Mouse (Mus musculus): ENCODE data around the gene Pikfyve.
A peak's percentile ranks its signal among the peaks of the same experiment; 100 is the strongest.

Gene Pikfyve

DNA sequence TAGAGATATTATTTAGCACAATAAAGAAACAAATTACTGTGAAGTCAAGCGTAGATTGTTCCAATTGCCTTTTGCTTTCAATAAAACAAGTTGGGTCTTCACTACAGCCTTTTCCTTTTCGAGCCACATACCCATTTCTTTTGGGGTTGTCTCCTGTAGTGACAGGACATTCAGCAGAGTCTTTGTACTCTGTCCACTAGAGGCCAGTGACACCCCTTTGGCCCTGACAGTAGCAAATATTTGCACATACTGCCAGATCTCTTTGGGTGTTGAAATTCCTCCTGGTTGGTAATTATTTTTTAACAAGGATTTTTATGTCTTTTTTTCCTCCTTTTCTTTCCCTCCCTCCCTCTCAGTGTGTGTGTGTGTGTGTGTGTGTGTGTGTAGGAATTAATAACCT, 126.4 kb downstream of the Pikfyve start:
- DNase-seq (ENCODE audit: low read depth, low spot score), result peak; percentile 65

DNA sequence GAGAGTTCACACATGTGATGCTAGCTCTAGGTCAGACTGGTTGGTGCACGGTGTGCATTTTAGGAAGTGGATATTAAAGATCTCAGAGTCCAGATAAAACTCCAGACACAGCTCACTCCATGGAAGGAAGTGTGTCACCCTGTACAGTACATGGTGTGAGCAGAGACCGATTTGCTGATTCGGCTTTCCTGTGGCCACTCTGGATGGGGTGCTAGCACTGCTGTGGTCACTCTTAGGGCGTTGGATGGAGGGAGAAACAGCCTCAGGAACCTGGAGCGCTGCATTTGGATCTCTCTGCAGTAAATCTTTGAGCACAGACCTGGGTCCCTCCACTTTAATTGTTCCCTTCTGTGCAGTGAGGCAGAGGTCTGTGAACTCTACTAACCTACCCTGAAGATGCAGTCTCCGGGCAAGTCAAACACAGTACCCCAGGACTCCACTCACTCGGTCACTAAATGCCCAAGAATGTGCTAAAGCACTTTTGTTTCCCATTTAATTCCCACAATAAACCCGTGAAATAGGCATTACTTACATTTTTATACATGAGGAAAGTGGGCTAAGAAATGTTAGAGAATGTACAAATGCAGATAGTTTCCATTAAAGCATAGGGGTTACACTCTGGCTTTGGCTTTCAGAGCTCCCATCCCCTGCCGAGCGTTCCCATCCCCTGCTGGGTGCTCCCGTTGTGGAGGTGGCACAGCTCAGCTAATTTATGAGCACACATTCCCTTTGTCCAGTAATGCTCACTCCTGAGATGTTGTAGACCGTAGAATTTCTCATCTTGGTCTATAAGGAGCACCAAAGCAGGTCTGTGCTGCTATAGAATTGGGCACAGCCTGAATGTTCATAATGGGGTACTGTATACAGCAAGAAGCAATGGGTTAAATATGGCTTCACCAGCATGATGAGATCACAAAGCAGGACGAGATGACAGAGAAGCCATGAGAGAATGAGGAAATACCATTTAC, 127.9 kb downstream of the Pikfyve start:
- DNase-seq (ENCODE audit: low read depth, low spot score), result no peak

DNA sequence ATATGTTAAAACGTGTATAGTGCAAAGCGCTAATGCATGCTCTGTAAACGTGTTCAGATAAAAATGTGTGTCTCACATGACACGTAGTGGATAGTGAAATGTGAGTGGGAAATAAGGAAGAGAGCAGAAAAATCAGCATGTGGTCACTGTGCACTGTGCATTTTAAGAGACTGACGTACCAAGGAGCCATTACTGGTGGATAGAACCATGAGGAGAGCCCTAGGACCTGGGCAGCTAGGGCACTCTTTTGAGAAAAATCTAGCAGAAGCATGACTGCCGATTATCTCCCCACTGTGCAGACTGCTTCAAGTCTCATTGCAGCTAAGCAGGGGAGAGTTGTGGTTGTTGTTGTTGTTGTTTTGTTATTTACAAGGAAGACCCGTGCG, 128.5 kb downstream of the Pikfyve start:
- no peak for DNase-seq (ENCODE audit: low read depth, low spot score)

All from 3T3-L1 (cell line).